Mouse (Mus musculus) liver, embryonic 14.5 days (tissue): ENCODE measurements around the gene 4930523C07Rik.

ENCODE experiments used
- CTCF ChIP-seq: IDR thresholded peaks from 2 replicates; pipeline ENCODE4 v1.5.1; 2016; ENCODE audit warnings: antibody characterized with exemption, low read depth, control low read depth
- EP300 ChIP-seq: IDR thresholded peaks from 2 replicates; pipeline ENCODE4 v1.6.1; 2016; ENCODE audit warnings: antibody characterized with exemption, low read depth

DNA sequence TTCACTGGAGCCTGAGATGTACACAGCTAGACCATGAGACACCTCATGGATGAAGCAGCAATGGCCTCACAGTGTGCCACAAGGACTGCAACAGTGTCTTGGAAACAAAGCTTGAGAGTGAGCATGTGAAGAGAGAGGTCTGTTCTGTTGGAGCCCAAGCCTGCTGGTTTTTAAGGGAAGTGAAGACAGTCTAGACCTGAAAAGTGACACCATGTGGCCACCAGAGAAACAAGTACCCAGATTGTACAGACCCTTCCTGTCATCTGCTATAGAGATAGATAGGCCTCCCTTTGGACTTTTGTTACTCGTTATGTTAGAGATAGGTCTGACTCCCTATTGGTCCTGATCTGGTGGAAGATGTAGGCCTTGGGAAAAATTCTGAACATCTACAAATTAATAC is 45.8 kb upstream of the 4930523C07Rik start:
- TF ChIP-seq CTCF (no peak), EP300 (no peak)
